Mouse (Mus musculus): ENCODE measurements around the gene Krtap4-7. TPM values are rescaled to one million over a fixed set of nuclear protein-coding genes. Genes with fewer than 3 reads are reported as not detected.

The Krtap4-7 gene
- polyA plus RNA-seq, 1 experiment, result not detected

Other genes starting within 250 kb of the Krtap4-7 start
- gene Krt12, start 221.8 kb downstream of the Krtap4-7 start, polyA plus RNA-seq (2012; rRNA removed), result not detected in 2 replicates
- gene Krt20, start 205.9 kb downstream of the Krtap4-7 start, polyA plus RNA-seq (2012; rRNA removed), result 0.13 and 0.23 TPM in 2 replicates
- gene Krt23, start 151.0 kb downstream of the Krtap4-7 start, polyA plus RNA-seq (2012; rRNA removed), result 2.7 and 3.5 TPM in 2 replicates
- gene Krt39, start 122.8 kb downstream of the Krtap4-7 start, polyA plus RNA-seq (2012; rRNA removed), result not detected in 2 replicates
- gene Krt40, start 100.9 kb downstream of the Krtap4-7 start, polyA plus RNA-seq (2012; rRNA removed), result not detected in 2 replicates
- gene Krtap3-3, start 93.2 kb downstream of the Krtap4-7 start, polyA plus RNA-seq (2012; rRNA removed), result not detected in 2 replicates
- gene Krtap3-2, start 87.2 kb downstream of the Krtap4-7 start, polyA plus RNA-seq (2012; rRNA removed), result not detected in 2 replicates
- gene Gm11939, start 84.6 kb downstream of the Krtap4-7 start, polyA plus RNA-seq (2012; rRNA removed), result not detected in 2 replicates
- not detected in 2 replicates for gene Krtap3-1, start 77.5 kb downstream of the Krtap4-7 start, polyA plus RNA-seq (2012; rRNA removed)
- not detected in 2 replicates for gene Krtap1-5, start 63.1 kb downstream of the Krtap4-7 start, polyA plus RNA-seq (2012; rRNA removed)
- gene Krtap1-4, start 60.4 kb downstream of the Krtap4-7 start, polyA plus RNA-seq (2012; rRNA removed), result not detected in 2 replicates
- gene Krtap1-3, start 52.8 kb downstream of the Krtap4-7 start, polyA plus RNA-seq (2012; rRNA removed), result not detected in 2 replicates
- gene Krtap9-3, start 46.0 kb downstream of the Krtap4-7 start, polyA plus RNA-seq (2012; rRNA removed), result not detected in 2 replicates
- gene Gm11938, start 40.8 kb downstream of the Krtap4-7 start, polyA plus RNA-seq (2012; rRNA removed), result not detected in 2 replicates
- gene Gm11937, start 33.9 kb downstream of the Krtap4-7 start, polyA plus RNA-seq (2012; rRNA removed), result not detected in 2 replicates
- gene Krtap2-4, start 29.2 kb downstream of the Krtap4-7 start, polyA plus RNA-seq (2012; rRNA removed), result not detected in 2 replicates
- gene Gm11562, start 23.7 kb downstream of the Krtap4-7 start, polyA plus RNA-seq (2012; rRNA removed), result not detected in 2 replicates
- gene Krtap4-1, start 15.9 kb downstream of the Krtap4-7 start, polyA plus RNA-seq (2012; rRNA removed), result not detected in 2 replicates
- gene Krtap4-2, start 9.0 kb downstream of the Krtap4-7 start, polyA plus RNA-seq (2012; rRNA removed), result not detected in 2 replicates
- not detected in 2 replicates for gene Gm11555, start 6.1 kb upstream of the Krtap4-7 start, polyA plus RNA-seq (2012; rRNA removed)
- not detected in 2 replicates for gene Gm11563, start 14.9 kb upstream of the Krtap4-7 start, polyA plus RNA-seq (2012; rRNA removed)
- gene Krtap4-6, start 21.9 kb upstream of the Krtap4-7 start, polyA plus RNA-seq (2012; rRNA removed), result not detected in 2 replicates
- not detected in 2 replicates for gene Gm14190, start 46.7 kb upstream of the Krtap4-7 start, polyA plus RNA-seq (2012; rRNA removed)
- gene Gm14180, start 90.2 kb upstream of the Krtap4-7 start, polyA plus RNA-seq (2012; rRNA removed), result not detected in 2 replicates
- not detected in 2 replicates for gene Gm11595, start 128.8 kb upstream of the Krtap4-7 start, polyA plus RNA-seq (2012; rRNA removed)
- not detected in 2 replicates for gene Krtap4-8, start 136.6 kb upstream of the Krtap4-7 start, polyA plus RNA-seq (2012; rRNA removed)
- gene Krtap4-9, start 141.1 kb upstream of the Krtap4-7 start, polyA plus RNA-seq (2012; rRNA removed), result not detected in 2 replicates
- not detected in 2 replicates for gene Gm11596, start 149.4 kb upstream of the Krtap4-7 start, polyA plus RNA-seq (2012; rRNA removed)
- gene Gm11569, start 154.8 kb upstream of the Krtap4-7 start, polyA plus RNA-seq (2012; rRNA removed), result not detected in 2 replicates
- gene Gm11554, start 160.4 kb upstream of the Krtap4-7 start, polyA plus RNA-seq (2012; rRNA removed), result not detected in 2 replicates
- not detected in 2 replicates for gene Krtap4-13, start 165.8 kb upstream of the Krtap4-7 start, polyA plus RNA-seq (2012; rRNA removed)
- not detected in 2 replicates for gene Gm11564, start 171.6 kb upstream of the Krtap4-7 start, polyA plus RNA-seq (2012; rRNA removed)
- gene 2300003K06Rik, start 194.0 kb upstream of the Krtap4-7 start, polyA plus RNA-seq (2012; rRNA removed), result not detected in 2 replicates
- not detected in 2 replicates for gene Krtap4-16, start 207.5 kb upstream of the Krtap4-7 start, polyA plus RNA-seq (2012; rRNA removed)
- gene Gm11568, start 213.8 kb upstream of the Krtap4-7 start, polyA plus RNA-seq (2012; rRNA removed), result not detected in 2 replicates
- gene Gm11559, start 220.4 kb upstream of the Krtap4-7 start, polyA plus RNA-seq (2012; rRNA removed), result not detected in 2 replicates
- gene Krtap9-1, start 229.3 kb upstream of the Krtap4-7 start, polyA plus RNA-seq (2012; rRNA removed), result not detected in 2 replicates
- not detected in 2 replicates for gene Gm11567, start 235.1 kb upstream of the Krtap4-7 start, polyA plus RNA-seq (2012; rRNA removed)